Mouse (Mus musculus) retina, adult 2 months (tissue): ENCODE results near the gene Chm.
"Not testable (repeated sequence)": the region's sequence is repeated elsewhere in the genome, so short reads cannot be mapped to it uniquely, and the experiment has no call there.

Source experiments
- DNase-seq: peaks from one replicate; pipeline ENCODE4 v3.0.0-alpha.2; 2012; ENCODE audit warnings: low read depth, low spot score

Chm gene

GRCm38 (mm10) chrX:113185230-113185985, at the start of gene Chm:
TSS of gene Chm (minus strand) at chrX:113185517.
- DNase-seq: peak; percentile 60

GRCm38 (mm10) chrX:113193901-113194300, 8.6 kb upstream of the Chm start:
- DNase-seq: no peak

GRCm38 (mm10) chrX:113184569-113185229, 618 bp downstream of the Chm start:
- no peak for DNase-seq

- not testable (repeated sequence) for DNase-seq
Observed at GRCm38 (mm10) chrX:113180856-113181255, 4.5 kb downstream of the Chm start.

- no peak for DNase-seq
Observed at GRCm38 (mm10) chrX:113172766-113173165, 12.6 kb downstream of the Chm start.

- DNase-seq: no peak
Observed at GRCm38 (mm10) chrX:113172271-113172670, 13.0 kb downstream of the Chm start.

GRCm38 (mm10) chrX:113160268-113160860, 25.0 kb downstream of the Chm start:
- no peak for DNase-seq

GRCm38 (mm10) chrX:113084171-113084570, 101.1 kb downstream of the Chm start:
- DNase-seq: no peak

- DNase-seq: no peak
Observed at GRCm38 (mm10) chrX:113076053-113076452, 109.3 kb downstream of the Chm start.

GRCm38 (mm10) chrX:113074823-113075222, 110.5 kb downstream of the Chm start:
- DNase-seq: no peak

GRCm38 (mm10) chrX:113003621-113004020, 181.7 kb downstream of the Chm start:
- no peak for DNase-seq

GRCm38 (mm10) chrX:113002192-113002591, 183.1 kb downstream of the Chm start:
- DNase-seq: no peak
